Mouse (Mus musculus) embryo, embryonic 10.5 days (tissue): Measurements from ENCODE around the gene Olfr92.
"Not testable (repeated sequence)": the region's sequence is repeated elsewhere in the genome, so short reads cannot be mapped to it uniquely, and the experiment has no call there.

Experiments
- DNase-seq: peaks from one replicate; pipeline ENCODE4 v3.0.0-alpha.2; 2015; ENCODE audit warnings: low spot score

Gene Olfr92

GRCm38 (mm10) chr17:37119988-37120387 is at the start of gene Olfr92:
Olfr92 (minus strand) TSS chr17:37120088.
- DNase-seq = no peak

- no peak for DNase-seq
Measured at GRCm38 (mm10) chr17:37161394-37161793, 41.5 kb upstream of the Olfr92 start, which contains the start of gene Olfr93. Olfr93 (minus strand) TSS chr17:37161494.

GRCm38 (mm10) chr17:37131366-37131765 is 11.5 kb upstream of the Olfr92 start:
- DNase-seq = not testable (repeated sequence)

- DNase-seq = no peak
Measured at GRCm38 (mm10) chr17:37098178-37098577, 21.7 kb downstream of the Olfr92 start, which contains the start of gene Olfr91. Olfr91 (minus strand) TSS chr17:37098278.

- no peak for DNase-seq
Measured at GRCm38 (mm10) chr17:37093289-37093688, 26.6 kb downstream of the Olfr92 start.

GRCm38 (mm10) chr17:37092198-37092597 is 27.7 kb downstream of the Olfr92 start:
- no peak for DNase-seq

GRCm38 (mm10) chr17:37088399-37088798 is 31.5 kb downstream of the Olfr92 start, which contains the start of gene Olfr90:
Olfr90 (minus strand) TSS chr17:37088499.
- no peak for DNase-seq

- DNase-seq = no peak
Measured at GRCm38 (mm10) chr17:37085545-37085944, 34.3 kb downstream of the Olfr92 start.

- no peak for DNase-seq
Measured at GRCm38 (mm10) chr17:37084632-37085031, 35.3 kb downstream of the Olfr92 start.

GRCm38 (mm10) chr17:37083327-37083726 is 36.6 kb downstream of the Olfr92 start:
- peak; percentile 88 for DNase-seq

GRCm38 (mm10) chr17:37081659-37082058 is 38.2 kb downstream of the Olfr92 start:
- DNase-seq = no peak

GRCm38 (mm10) chr17:37080119-37080518 is 39.8 kb downstream of the Olfr92 start:
- peak; percentile 18 for DNase-seq

- peak; percentile 40 for DNase-seq
Measured at GRCm38 (mm10) chr17:37078990-37079389, 40.9 kb downstream of the Olfr92 start.

GRCm38 (mm10) chr17:37078193-37078592 is 41.7 kb downstream of the Olfr92 start:
- DNase-seq = no peak

GRCm38 (mm10) chr17:37075766-37076165 is 44.1 kb downstream of the Olfr92 start:
- no peak for DNase-seq

- no peak for DNase-seq
Measured at GRCm38 (mm10) chr17:37075181-37075580, 44.7 kb downstream of the Olfr92 start.

GRCm38 (mm10) chr17:37072730-37073276 is 47.1 kb downstream of the Olfr92 start:
- DNase-seq = no peak

- DNase-seq = no peak
Measured at GRCm38 (mm10) chr17:37072080-37072729, 47.7 kb downstream of the Olfr92 start.

GRCm38 (mm10) chr17:37070121-37070520 is 49.8 kb downstream of the Olfr92 start:
- DNase-seq = no peak

GRCm38 (mm10) chr17:37067861-37068260 is 52.0 kb downstream of the Olfr92 start:
- DNase-seq = no peak

GRCm38 (mm10) chr17:37065993-37066392 is 53.9 kb downstream of the Olfr92 start:
- DNase-seq = no peak

GRCm38 (mm10) chr17:37063686-37064495 is 56.0 kb downstream of the Olfr92 start:
- no peak for DNase-seq

GRCm38 (mm10) chr17:37063063-37063462 is 56.8 kb downstream of the Olfr92 start:
- no peak for DNase-seq
